Mouse (Mus musculus) heart, adult 11 months (tissue): ENCODE data around the gene Surf1.
"Not testable (repeated sequence)": the region's sequence is repeated elsewhere in the genome, so short reads cannot be mapped to it uniquely, and the experiment has no call there.

ENCODE experiments used
- DNase-seq: peaks from one replicate; pipeline ENCODE4 v3.0.0; 2022

Gene Surf1

DNA sequence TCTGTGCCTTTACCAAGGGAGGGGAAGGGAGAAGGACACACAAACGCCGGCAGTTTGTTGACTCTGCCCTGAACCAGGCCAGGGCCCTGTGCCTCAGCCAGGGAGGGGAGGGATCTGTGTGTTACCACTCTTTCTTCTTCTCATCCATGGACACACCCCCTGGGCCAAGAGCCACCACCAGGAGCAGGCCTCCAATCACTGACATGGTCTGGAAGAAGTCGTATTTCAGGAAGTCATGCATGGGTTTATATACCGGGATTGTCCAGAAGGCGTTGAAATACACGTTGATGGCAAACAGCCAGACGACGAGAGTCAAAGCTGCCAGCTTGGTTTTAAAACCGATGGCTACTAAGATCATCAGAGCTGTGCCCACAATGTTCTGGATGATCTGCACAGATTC, 5.5 kb upstream of the Surf1 start:
- DNase-seq, result peak; percentile 94

DNA sequence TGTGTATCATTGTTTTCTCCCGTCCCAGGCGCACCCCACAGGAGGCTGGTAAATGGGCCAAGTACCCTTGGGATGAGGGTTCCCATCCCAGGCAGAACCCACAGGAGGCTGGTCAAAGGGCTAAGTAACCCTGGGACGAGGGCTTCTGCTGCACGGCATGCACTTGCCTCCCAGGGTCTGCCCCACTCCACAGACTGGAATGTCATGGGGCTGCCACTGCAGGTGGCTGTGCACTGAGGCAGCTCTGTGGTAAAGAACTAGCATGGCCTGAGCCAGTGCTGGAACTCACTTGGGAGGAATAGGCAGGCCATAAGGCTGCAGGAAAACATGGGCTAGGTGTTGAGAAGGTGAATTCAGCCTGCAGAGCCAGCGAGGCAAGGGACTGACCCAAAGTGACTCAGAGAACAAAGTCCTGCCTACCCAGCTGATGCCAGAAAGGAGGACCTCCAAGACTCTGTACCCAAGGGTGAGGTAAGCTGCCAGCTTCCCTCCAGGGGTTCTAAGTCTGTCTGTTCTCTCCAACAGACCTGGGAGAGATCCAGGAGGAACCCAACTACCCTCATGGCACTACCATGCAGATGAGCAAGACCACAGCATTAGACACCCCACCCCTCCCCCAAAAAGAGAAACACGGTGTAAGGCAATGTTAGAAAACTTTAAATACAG, 4.0 kb upstream of the Surf1 start:
- DNase-seq, result no peak

DNA sequence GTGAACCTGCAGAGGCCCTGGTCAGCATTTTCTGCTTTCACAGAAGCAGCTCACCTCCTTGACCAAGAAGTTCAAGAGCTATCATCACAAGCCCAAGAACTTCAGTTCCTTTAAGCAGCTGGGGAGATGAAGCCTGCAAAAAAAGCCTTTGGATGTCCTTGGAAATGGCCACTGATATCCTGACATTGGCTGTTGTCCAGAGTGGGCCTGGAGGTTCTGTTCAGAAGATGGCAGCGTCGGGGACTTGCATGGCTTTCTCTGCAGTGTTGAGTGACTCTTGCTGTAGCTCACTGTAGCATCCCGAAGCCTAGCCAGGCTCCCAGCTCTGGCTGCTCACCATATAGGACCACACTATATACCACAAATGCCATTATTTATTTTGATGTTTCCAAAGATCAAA, 3.4 kb upstream of the Surf1 start:
- no peak for DNase-seq

DNA sequence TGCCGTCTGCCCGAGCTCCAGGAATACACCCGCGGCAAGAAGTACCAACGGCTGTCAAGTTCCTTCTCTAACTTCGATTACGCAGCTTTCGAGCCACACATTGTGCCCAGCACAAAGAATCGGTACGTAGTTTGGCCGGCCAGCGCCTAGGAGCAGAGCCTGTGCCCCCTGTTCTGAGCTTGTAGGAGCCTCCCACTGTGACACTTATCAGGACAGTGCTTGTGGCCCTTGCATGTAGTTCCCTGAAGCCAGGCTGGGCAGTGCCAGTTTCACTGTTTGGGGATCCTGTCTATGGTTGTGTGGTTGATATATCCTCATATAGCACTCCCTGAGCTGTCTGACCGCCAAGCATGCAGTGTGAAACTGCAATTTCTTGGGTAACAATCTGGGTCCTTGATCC, 408 bp upstream of the Surf1 start:
- DNase-seq, result no peak

DNA sequence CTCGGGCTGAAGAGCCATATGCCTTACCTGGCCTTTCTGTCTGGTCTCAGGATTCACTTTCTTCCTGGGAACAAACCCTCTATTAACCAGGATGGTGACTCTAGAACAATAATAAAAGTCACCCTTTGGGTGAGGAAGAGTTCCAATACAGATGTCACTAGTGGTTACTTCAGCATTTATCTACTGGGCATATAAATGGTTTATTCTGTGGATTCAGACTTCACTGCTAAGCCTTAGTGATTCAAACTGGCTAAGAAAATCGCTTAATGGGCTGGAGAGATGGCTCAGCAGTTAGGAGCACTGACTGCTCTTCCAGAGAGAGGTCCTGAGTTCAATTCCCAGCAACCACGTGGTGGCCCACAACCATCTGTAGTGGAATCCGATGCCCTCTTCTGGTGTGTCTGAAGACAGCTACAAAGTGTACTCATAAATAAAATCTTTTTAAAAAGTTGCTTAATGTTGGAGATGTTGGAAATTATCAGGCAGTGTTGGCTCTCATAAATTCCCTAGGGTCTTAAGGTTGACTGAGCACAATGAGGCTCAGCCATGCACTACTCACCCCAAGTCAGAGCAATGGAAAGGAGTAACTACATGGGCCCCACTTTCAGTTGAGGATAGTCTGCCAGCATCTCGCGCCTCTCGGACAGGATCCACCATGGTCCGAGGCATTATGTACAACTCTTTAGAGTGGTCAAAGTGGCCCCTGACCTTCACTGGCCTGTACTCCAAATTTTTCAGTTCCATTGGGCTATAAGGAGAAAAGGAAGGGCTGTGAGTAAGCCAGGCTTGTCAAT, 2.0 kb downstream of the Surf1 start:
- no peak for DNase-seq

DNA sequence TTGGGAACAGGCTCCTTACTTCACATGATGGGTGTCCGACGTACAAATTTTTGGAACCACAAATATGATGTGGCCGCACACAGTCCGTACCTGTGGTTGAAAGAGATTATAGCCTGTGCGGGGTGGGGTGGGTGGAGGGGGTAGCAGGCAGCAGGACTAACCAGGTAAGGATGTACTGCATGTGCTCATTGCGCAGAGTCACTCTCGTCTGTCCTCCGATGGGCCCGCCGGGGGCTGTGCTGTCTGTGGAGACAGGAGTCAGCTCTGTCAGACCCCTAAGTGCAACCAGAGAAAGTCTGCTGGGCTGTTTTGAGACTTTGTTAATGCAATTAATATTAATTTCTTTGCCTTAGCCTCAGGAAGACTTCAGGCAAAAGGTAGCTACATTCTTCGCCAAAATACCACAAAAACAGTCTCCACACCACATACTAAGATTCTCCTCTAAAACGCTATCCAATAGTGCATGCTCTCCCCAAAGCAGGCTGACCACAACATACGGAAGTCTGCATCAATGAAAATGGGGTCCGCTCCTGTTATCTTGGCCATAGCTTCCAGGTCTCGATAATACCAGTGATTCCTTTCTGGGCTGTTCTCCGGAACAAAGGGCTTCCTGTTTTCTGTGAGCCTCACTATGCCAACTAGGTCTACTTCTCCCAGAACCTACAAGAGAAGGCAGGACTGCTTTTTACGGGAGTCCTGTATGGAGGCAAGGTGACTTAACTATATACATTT, 2.7 kb downstream of the Surf1 start:
- DNase-seq, result no peak

DNA sequence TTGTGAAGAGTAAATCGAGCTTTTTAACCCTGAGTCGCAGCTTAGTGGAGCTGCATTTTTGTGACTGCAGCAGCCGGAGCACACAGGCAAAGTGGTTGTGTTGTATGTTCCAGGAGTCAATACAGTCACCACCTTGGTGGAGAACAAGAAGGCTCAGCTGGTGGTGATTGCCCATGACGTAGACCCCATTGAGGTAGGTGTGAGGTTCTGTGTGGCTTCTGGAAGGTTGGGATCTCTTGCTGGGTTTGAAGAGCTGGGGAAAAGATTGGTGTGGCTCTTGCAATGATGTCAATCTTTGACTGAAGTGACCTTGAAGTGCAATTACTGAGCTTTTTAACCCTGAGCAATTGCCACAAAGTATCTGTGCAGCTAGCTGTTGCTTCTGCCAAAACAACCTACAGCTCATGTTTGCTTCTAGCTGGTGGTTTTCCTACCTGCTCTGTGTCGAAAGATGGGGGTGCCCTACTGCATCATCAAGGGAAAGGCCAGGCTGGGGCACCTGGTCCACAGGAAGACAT, 4.0 kb downstream of the Surf1 start:
- DNase-seq, result peak; percentile 78

DNA sequence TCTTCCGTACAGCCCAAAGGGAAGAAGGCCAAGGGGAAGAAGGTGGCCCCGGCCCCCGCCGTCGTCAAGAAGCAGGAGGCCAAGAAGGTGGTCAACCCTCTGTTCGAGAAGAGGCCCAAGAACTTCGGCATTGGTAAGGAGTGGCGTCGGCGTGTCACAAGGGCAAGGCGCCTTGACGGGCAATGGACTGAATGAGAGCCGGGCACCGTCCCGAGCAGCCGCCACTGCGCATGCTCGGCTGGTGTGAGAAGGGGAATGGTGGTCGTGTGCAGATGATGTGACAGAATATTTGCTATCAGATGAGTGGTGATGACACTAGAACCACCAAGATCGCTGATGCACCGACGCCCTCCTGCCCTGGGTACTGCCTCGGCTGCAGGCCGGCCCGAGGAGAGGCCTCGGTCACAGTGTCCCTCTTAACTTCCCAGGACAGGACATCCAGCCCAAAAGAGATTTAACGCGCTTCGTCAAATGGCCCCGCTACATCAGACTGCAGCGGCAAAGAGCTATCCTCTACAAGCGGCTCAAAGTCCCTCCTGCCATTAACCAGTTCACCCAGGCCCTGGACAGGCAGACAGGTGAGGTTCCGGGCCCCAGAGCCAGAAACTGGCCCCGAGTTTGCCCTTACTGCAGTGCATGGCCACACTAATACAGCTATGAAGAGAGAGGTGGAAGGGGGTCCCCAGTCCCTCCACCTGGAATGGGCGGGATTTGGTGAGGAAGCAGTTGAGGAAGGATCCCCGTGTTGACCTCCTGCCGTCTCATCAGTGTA, 5.2 kb downstream of the Surf1 start:
- peak; percentile 94 for DNase-seq

DNA sequence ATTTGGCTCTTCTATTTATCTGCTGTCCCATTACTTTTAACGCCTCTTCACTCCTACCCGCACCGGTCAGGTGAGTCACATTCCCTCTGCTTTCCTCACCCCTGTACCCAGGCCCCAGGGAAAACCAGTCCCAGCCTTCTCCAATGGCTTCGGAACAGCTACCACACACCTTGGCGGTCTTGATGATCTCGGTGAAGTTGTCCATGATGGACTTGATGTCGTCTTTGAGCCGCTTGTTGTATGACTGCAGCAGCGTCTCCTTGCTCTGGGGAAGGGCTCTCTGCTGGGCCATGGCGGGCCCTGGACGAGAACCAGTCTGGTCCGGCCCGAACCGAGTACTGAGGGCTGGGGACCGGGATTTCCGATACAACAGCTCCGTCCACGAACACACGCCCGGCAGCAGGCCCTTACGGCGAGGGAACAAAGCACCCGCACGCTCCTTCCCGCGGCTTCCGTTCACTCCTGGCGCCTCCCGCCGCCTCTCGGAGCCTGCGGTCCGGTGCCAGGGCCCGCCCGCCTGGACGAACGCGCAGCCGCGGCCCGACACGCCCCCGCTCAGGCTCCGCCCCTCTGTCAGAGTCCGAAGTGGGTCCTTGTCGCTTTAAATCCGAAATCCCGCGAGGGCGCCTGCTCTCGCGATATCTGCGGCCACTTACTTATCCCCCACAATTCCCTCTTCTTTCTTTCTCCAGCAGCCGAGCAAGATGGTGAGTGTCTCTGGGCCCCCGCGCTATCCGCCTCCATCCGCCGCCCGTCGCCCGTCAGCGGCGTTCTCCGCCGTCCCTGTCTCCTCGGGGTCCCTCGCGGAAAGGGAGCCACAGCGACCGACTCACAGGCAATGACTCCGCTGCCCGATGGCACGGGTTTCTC, 6.0 kb downstream of the Surf1 start, which contains the start of the genes Med22 and Rpl7a:
Med22 (minus strand) TSS at position 554 of the 870 bp plus-strand sequence.
Rpl7a (plus strand) TSS at position 641 of the 870 bp plus-strand sequence.
- peak; percentile 100 for DNase-seq

DNA sequence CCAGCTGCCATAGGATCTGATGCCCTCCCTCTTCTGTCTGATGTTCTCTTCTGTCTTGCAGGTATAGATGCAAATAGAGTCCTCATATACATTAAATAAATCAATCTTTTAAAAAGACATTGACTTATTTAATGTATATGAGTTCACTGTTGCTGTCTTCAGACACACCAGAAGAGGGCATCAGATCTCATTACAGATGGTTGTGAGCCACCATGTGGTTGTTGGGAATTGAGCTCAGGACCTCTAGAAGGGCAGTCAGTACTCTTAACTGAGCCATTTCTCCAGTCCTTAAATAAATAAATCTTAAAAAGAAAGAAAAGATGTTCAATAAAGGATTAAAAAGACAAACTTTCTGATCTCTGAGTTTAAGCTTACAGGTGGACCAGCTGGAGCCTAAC, 6.9 kb downstream of the Surf1 start:
- no peak for DNase-seq

DNA sequence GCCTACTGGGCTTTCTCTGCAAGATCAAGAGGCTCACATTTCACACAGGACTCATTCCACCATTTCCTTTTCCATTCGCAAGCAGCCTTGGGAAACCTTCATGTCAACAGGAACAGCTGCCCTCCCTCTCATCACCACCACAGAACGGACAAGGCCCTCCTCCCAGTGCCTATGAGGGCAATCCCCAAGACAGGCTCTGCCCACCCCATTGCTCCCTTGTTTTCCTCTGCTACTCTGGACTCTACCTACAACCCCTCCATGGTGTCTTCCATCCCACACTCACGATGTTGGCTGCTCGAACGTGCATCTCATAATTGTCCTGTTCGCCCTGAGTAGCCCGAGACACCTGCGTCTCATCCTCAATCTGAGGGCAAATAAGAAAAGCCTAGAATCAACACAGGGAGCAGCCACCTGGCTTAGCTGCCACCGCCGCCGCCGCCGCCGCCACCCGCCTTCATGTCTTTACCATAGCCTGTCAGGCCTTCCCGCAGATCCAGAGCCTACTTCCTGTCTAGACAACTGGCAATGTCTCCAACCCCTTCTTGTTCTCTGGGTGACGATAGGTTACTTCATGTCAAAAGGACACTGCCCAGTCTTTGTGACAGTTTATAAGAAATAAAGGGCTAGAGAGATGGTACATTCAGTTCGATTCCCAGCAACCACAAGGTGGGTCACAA, 7.5 kb downstream of the Surf1 start:
- peak; percentile 90 for DNase-seq

DNA sequence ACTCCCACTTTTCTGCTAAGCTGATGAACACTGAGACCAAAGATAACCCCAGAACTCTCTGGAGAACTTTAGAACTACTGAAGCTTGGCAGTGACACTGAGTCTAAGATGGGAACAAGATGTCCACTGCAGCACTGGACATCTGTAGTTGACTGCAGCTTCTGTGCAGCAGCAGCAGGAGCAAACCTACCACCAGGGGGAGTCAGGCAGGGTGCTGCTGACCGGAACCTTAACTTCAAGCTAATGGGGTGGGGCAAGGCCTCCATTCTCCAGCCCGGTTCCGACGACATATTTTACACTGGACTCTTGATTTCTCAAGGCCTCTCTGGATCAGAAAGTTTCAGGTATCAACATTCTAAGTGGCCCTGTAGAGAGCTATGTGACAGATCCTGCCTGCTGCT, 9.2 kb downstream of the Surf1 start:
- DNase-seq, result peak; percentile 92

DNA sequence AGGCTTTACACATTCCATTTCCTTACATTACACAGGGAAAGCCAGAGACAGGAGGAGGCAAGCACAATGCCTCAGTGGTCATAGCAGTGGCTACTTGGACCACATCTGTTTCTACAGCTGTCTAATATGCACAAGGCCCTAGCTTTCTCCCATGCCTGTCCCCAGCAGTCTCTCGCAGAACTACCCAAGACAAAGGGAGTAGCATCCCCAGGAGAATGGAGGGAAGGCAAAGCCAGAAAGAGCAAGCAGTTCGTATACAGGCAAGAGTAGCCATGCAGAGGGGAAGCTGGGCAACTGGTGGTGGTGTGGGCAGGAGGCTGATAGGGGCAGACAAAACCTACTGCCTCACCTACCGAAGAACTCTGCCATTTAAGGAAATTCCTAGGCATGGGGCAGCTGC, 9.9 kb downstream of the Surf1 start:
- peak; percentile 80 for DNase-seq

DNA sequence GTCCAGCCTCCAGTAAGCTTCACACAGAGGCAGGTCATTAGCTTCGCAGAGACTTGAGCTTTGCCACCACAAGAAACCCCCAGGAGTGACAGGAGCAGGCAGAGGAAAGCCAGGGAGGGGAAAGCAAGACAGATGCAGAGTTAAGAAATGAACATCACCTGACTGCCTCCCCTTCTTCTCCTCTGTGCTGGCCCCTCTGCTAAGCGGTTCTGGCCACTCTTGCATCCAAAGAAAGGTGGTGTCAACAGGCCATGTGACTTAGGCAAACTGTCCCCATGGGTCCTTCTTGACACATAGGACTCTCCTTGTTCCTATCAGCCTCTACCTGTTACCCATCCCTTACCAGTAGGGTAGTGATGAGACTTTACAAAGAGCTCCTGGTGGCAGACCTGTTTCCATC, 10.4 kb downstream of the Surf1 start:
- peak; percentile 85 for DNase-seq

DNA sequence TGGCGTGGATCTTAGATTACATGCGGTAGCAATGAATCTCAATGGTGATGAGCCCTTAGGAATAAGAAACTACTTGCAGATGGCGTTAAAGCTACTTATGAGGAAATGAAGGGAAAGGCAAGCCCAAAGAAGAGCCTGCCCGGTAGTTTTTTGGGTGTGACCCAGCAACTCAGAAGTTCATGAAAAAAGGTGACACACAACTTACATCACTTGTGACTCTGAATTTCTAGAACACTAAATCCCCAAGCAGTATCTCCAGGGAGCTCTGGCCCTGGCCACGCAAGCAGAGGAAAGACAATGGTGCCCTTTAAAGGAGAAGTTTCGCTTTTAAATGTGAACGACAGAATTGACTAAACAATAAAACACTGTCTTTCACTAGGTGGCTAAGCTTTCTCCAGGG, 13.0 kb downstream of the Surf1 start:
- DNase-seq, result no peak

DNA sequence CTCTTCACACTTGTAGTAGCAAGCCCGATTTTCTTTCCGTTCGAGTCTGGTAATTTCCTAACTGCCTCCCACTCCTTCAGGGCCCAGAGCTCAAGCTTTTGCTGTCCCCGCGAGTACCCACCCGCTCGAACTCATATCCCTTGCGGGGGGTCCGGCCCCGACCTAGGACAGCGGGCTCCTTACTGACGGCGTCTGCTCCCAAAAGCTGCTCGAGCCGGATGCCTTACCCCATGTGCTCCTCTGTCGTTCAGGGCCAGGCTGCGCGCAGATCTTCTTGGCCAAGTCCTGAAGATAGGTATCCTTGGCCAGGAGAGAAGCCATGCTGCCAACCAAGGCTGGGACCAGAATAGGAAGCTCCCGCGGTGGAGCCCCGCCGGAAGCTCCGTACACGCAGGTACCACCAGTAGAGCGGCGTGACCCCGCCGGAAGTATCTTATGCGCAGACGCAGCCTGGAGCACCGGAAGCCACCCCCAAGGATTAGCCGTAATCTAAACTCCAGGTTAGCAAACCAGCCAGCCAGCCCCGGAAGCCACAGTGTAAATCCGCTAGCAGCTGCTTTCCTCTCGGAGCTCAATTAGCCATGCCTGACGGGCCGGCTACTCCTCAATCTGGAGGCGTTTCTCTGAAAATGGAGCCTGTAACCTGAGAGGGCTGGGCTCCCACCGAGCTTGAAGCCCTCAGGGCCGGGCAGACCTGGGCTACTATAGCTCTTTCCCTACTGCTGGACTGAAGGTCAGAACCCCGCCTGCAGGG, 13.7 kb downstream of the Surf1 start, which contains the start of gene Surf6:
Surf6 (minus strand) TSS at position 413 of the 754 bp plus-strand sequence.
- peak; percentile 100 for DNase-seq

DNA sequence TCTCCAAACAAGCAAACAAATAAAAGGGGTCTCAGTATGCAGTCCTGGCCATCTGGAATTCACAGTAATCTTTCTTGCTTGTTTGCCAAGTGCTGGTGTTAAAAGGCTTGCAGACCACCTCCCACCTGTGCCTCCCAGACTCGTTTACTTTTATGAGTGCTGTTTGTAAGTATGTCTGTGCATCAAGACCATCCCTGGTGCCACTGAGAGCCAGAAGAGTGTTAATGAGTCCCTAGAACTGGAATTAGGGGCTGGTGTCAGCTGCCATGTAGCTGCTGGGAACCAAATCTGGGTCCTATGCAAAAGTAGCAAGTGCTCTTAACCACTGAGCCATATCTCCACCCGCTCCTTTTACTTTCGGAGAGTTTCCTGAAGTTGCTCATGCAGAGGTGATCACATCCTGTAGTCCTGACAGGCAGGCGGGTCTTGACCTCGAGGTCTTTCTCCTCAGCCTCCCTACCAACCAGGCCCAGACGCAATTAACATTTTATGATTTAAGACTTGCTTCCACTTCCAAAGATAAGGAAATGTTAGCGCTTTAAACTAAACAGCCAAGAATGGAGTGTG, 14.4 kb downstream of the Surf1 start:
- DNase-seq, result peak; percentile 85

DNA sequence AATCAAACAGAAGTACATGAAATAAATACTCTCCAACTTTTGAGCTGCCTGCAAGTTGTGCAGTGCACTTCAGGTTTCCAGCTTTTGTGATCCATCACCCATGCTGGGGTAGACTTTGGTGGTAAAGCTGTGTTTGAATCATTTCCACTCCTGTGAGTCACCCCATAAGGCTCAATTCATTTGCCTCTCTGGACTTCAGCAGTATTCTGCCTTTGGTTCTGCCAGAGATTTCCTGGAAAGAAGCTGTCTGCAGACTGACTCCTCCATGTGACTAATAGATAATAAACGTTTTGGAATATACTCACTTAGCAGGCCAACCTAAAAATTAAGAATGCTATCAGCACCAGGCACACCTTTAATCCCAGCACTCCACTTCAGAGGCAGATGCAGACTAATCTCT, 15.6 kb downstream of the Surf1 start:
- peak; percentile 55 for DNase-seq

DNA sequence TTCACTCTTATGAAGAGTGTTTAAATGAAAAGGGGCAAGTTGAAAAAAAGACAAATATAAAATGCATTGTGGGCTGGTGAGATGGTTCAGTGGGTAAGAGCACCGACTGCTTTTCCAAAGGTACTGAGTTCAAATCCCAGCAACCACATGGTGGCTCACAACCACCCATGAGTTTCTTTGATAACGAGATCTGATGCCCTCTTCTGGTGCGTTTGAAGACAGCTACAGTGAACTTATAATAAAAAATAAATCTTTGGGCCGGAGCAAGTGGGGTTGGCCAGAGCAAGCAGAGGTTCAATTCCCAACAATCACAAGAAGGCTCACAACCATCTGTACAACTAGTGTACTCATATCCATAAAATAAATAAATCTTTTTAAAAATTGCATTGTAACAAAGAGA, 20.4 kb downstream of the Surf1 start:
- peak; percentile 75 for DNase-seq

DNA sequence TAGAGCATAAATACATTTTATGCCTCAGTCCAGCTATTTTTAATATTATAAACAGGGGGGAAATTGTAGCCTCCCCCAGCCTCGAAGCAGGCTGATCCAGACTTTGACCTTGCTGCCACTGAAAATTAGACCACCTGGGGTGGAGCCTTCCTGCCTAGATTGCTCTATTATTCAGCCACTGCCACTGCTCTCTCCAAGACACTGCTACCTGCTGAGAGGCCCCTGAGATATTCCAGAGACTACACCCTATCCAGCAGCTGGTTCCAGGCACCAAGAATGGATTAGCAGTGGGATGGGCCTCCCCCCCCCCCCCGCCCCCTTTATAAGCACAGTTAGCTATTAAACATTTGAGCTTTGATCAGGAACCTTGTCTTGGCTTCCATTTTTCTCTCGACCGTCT, 30.2 kb downstream of the Surf1 start:
- not testable (repeated sequence) for DNase-seq
